Mouse (Mus musculus): ENCODE data around the gene Shisa8. TPM values are rescaled to one million over a fixed set of nuclear protein-coding genes. Genes with fewer than 3 reads are reported as not detected.

The Shisa8 gene
- total RNA-seq, 2 experiments from 2014 or later = 0.23 TPM; not detected in 1

- DNase-seq (ENCODE audit: low spot score in 2 of 2) = no peak
Observed at GRCm38 (mm10) chr15:82181131-82181530, 31.5 kb downstream of the Shisa8 start.

- DNase-seq (ENCODE audit: low spot score in 2 of 2) = no peak
Observed at GRCm38 (mm10) chr15:82177743-82178290, 34.8 kb downstream of the Shisa8 start.

GRCm38 (mm10) chr15:82175091-82175490 is 37.5 kb downstream of the Shisa8 start:
- no peak for DNase-seq (ENCODE audit: low spot score in 2 of 2)

GRCm38 (mm10) chr15:82172648-82173047 is 40.0 kb downstream of the Shisa8 start:
- no peak for DNase-seq (ENCODE audit: low spot score in 2 of 2)

DNA sequence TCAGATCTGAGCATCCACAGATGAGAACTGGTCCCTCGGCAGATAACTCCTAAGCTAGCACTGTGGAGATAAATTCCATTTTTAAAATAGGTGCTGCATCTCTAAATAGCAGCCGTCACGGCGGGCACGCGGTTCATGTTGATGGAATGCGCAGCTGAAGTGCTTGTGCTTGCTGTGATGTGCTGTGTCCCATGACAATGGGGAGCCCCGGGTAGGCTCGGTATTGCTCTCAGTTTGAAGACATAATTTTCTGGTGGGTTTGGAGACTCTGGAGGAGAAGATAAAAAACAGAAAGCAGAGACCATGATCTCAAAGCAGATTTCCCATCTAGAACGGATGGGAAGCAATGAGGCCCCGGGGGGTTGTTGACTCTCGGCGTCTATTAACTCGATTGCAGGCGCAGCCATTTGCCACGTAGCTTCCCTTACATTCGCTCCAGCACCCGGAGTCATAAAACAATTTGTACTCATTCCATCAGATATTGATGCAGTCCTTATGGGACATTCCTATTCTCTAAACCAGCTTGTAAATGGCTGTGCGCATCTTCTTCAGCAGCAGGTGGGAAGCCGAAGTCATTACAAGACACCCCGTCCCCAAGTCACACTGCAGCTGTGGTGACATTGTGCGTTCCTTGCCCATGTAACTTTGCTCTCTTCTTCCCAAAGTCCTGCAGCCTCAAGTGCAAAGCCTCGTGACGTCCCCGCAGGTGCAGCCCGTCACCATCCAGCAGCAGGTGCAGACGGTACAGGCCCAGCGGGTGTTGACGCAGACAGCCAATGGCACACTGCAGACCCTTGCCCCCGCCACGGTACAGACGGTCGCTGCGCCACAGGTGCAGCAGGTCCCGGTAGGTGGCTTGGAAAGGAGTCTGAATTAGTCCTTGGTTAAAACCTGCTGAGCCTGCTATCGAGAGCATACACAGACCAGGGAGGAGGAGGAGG is 41.9 kb downstream of the Shisa8 start:
- no peak for DNase-seq (ENCODE audit: low spot score in 2 of 2)

- DNase-seq (ENCODE audit: low spot score in 2 of 2) = no peak
Observed at GRCm38 (mm10) chr15:82169671-82170070, 42.9 kb downstream of the Shisa8 start.

DNA sequence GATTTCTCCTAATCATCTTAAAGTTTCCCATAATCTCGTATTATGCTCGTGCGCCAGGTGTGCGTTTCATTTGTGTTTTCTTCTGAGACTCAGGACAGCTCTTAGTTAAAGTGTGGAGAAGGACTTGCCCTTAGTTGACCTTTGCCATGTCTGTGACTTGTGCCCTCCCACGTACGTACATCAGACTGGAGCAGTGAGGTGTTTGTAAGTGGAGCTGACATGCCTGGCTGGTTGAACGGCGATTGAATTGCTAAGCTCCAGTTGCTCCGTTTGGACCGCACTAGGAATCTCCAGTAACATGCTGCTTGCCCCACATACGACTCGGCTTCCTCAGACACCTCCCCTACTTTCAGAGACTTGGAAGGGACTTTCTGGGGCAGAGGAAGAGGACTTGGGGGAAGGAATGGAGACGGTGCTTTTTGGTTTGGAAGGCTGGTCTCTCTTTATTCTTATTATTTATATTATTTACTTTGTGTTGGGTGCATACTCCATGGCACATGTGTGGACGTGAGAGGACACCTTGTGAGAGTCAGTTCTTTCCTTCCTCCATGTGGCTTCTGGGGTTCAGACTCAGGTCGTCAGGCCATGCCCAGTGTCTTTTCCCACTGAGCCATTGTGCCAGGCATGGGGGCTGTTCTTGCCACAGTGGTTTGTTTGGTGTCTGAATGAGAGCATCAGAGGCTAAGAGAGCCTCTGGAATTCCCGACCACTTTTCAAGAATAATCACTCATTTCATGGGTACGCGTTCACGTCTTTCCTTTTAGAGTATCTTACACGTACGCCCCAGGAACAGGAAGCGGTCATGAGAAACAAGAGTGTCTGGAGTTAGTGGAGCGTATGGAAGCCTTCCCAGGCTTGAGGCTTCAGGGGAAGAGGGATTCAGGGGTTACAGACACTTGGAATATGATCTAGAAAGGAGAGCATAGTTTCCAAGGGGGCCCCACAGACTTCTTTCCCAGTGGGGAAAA is 45.1 kb downstream of the Shisa8 start:
- DNase-seq (ENCODE audit: low spot score in 2 of 2) = no peak

DNA sequence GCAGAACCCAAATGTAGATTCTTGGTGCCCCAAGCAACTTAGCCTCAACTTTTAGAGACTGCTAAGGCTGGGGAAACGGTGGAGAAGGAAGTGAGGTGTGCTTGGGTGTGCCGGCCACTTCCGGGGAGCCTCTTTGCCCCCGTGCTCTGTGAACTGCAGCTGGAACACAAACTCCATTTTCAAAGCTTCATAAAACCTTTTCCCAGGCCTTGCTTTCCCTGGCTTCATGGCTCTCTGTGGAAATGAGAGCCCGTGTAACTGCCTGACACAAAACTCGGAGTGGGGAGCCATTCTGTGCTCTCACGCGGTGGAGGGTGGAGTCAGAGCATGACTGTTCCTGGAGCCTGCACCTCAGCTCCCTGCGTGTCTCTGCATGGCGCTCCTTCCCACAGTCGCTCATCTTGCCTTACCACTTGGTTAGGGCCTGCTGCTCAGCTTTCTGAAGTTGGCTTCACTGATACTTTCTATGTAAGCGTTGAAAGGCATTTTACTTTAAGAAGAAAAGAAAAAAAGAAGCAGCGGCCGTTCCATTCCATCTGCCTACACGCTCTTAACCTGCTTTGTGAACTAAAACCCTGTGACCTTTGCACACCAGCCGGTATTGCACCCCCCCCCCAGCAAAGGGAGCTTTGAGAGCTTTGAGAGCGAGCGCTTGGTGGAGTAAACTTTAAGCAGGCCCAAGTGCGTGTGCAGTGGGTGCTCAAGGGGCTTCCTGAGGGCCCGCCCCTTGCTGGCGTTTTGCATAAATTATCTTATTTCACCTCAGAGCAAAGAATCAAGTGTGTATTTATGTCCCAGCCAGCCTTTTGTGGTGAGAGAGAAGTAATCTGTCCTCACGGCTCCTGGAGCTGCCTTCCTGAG is 46.1 kb downstream of the Shisa8 start:
- DNase-seq (ENCODE audit: low spot score in 2 of 2) = no peak

GRCm38 (mm10) chr15:82165332-82166239 is 47.0 kb downstream of the Shisa8 start:
- DNase-seq (ENCODE audit: low spot score in 2 of 2) = peak; percentile 69 to 82

DNA sequence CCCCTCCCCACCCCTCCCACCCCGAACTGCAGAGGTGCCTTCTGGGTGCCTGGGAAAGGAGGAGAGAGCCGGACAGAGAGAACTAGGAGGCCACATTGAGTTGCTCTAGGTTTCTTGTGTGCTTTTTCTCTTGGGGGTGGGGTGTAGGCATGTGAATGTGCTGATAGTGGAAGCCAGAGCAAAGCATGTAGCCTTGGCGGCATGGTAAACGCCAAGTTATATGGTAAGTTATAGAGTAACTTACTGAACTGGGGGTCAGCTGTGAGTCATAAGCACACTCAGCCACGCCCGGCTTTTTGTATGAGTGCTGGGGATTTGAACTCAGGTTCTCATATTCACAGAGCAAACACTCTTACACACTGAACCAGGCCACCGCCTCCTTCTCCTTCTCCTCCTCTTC is 48.1 kb downstream of the Shisa8 start:
- no peak for DNase-seq (ENCODE audit: low spot score in 2 of 2)

- DNase-seq (ENCODE audit: low spot score in 2 of 2) = no peak
Observed at GRCm38 (mm10) chr15:82164061-82164399, 48.6 kb downstream of the Shisa8 start.

- DNase-seq (ENCODE audit: low spot score in 2 of 2) = no peak
Observed at GRCm38 (mm10) chr15:82163356-82164060, 49.1 kb downstream of the Shisa8 start.

DNA sequence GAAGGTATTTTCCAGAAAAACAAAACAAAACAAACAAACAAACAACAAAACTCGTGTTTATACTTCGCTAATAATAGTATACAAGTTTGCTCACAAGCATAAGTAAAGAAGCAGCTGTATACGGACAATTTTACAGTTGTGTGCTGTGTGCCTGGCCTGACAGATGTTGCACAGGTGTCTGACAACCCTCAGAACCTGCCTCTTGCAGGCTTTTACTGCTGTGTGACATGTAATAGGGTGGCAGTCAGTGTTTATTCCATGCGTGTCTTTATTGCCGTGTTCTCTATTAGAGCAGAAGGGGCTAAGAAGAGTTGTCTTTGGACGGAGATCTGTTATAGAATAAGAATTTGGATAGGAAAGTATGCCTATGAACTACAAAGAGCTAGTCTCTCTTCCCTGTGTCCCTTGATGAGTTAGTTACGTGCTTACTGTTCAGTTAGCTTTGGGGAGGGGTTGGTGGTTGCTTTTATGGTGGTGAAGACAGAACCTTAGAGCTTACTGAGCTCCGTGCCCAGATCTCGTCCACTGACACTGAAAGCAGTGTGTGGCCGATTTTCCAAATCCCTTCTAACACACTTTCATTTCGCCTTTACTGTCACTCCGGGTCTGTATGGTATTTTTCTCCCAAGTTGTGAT is 50.5 kb downstream of the Shisa8 start:
- no peak for DNase-seq (ENCODE audit: low spot score in 2 of 2)

DNA sequence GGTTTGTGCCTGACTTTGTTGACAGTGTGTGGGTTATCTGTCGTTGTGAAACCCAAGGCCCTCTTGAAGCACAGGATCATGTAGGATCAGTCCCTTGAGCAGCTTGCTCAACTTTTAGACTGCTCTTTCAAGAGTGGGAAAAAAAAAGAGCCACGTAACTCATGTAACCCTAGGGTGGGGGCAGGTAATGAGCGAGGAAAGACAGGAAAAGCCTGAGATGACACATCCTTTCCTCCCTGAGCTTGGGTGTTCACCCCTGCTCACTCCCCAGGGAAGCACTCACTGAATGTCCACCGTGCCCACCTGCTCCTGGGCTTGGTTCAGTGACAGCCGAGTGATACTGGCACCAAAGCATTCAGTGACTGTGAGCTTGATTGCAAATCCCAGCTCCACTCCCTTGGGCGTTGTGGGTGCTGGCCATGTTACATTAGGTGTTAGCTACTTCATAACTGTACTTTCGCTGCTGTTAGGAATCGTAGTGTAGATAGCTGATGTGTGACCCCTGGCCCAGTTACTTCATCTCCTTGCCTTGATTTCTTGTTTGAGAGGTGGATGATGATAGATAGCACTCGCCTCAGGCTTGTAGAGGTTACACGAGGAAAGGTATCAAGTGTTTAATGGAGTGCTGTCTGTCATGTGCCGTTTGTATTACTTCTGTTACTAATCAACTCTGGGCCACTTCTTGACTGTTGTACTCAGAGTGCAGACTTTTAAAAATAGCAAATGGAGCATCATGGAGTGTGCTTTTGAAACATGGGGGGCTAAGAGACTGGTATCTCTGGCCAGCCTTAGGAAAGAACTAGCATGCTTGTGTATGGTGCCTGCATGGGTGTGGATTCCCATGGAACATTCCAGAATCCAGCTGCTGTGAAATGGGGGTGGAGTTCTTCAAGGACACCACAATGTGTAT is 51.6 kb downstream of the Shisa8 start:
- DNase-seq (ENCODE audit: low spot score in 2 of 2) = no peak

DNA sequence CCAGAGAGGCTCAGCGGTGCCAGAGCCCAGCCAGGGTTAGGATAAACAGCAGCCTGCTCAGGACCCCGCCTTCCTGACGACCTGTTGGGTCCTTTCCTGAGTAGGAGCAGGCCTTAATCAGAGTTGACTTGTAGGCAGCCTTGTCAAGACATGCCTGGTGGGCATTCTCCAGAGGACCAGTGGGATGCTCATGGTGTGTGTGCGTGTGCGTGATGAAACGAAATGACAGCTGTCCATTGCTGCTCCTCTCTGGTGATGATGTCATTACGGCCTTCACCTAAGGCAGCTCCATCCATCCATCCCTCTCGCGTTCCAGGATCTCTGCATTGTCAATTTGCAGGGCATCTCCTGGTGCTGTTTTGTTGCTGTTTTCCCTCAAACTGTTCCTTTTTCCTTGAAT is 53.1 kb downstream of the Shisa8 start:
- DNase-seq (ENCODE audit: low spot score in 2 of 2) = no peak

- DNase-seq (ENCODE audit: low spot score in 2 of 2) = no peak
Observed at GRCm38 (mm10) chr15:82158243-82159035, 54.2 kb downstream of the Shisa8 start.

DNA sequence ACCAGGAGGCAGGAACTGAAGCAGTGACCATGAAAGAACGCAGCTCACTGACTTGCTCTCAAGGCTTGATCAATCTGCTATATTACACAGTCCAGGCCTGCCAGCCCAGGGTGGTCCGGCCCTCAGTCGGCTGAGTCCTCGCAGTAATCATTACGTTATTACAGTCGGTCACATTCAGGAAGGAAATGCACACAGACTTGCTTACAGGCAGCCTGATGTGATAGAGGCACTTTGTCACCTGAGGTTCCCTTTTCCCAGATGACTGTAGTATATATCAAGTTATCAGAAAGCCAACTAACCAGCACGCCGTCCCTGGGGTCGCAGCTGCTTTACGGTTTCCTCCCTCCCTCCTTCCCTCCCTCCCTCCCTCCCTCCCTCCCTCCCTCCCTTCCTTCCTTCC is 55.7 kb downstream of the Shisa8 start:
- no peak for DNase-seq (ENCODE audit: low spot score in 2 of 2)
